Mouse (Mus musculus): ENCODE results near the gene Gm29797. TPM values are rescaled to one million over a fixed set of nuclear protein-coding genes. Genes with fewer than 3 reads are reported as not detected.

The Gm29797 gene
- polyA plus RNA-seq, 1 experiment from 2014 or later, result 0.68 TPM

DNA sequence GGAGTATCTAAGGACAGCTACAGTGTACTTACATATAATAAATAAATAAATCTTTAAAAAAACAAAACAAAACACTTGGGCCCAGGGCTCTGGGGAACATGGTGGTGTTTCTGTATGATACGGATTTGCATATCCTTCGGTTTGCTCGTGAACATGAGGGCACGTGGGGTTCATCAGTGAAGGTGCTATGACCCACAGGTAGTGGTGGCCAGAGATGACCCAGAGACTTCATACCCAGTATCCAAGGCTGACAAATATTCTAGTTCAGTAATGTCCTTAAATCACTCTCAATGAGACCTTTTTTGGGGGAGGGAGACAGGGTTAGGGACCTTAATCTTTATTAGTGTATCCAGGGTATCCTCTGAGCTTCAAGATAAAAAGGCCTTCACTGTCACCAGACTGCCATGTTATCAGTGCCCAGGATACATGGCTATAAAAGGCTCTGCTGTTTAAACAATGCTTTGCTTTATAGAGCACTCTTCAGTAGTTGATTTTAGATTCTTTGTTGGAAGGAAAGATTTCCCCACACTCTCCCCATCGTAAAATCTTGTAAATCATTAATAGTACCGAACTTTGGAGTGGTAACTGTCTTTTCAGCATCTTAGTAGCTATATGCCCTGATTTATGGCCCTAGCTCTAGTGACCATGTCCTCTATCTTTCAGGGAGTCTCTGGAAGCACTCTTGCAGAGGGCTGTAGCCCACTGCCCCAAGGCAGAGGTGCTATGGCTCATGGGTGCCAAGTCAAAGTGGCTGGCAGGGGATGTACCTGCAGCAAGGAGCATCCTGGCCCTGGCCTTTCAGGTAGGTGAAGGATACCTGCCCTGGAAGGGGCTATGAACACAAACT, 10.0 kb upstream of the Gm29797 start:
- no peak overlapping the region for H3K4me2 ChIP-seq (ENCODE audit: low read depth, severe bottlenecking)
- 0 out of 2 replicates have a peak, but pooled peaks cover 5% of the 10 kb centered on the region for H3K4me1 ChIP-seq (ENCODE audit: control insufficient read depth, insufficient read depth, low read length)
- WGBS, result 82% methylated on average over 6 of the region's 6 CpGs
- ATAC-seq (ENCODE audit: insufficient number of reproducible peaks, low FRiP score, low TSS enrichment, low read depth) (no peak), DNase-seq (ENCODE audit: low spot score) (no peak)
- no peaks in the 10 kb centered on the region for H3K27me3 ChIP-seq (ENCODE audit: control insufficient read depth, insufficient read depth, low read length)
- no peak overlapping the region for H3K9ac ChIP-seq (ENCODE audit: low read length)
- no peak overlapping the region for H3K4me3 ChIP-seq (ENCODE audit: low read depth, low read length)
- H3K9me3 ChIP-seq (ENCODE audit: control insufficient read depth, low read length), result no peaks in the 10 kb centered on the region
- H3K36me3 ChIP-seq (ENCODE audit: control insufficient read depth, insufficient read depth, low read length), result peaks cover 16% of the 10 kb centered on the region
- H3K27ac ChIP-seq (replicated peaks; ENCODE audit: low read depth, low read length), result no peak overlapping the region; the same call in 1 of the 2 replicates

DNA sequence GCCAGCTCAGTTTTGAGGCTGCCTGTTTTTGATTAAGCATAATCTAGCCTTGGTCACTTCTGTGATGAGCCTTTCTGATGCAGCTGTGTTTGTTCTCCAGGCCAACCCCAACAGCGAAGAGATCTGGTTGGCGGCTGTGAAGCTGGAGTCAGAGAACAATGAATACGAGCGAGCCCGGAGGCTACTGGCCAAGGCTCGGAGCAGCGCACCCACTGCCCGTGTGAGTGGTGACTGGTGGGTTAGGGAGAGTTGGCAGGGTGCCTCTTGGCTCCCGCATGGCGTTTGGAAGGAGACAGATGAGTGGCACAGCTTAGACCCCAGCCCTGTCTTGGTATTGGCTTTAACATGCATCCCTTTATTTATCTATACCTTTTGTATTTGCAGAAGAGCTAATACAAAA, 7.9 kb upstream of the Gm29797 start:
- WGBS, result 94% methylated on average over 10 of the region's 10 CpGs

DNA sequence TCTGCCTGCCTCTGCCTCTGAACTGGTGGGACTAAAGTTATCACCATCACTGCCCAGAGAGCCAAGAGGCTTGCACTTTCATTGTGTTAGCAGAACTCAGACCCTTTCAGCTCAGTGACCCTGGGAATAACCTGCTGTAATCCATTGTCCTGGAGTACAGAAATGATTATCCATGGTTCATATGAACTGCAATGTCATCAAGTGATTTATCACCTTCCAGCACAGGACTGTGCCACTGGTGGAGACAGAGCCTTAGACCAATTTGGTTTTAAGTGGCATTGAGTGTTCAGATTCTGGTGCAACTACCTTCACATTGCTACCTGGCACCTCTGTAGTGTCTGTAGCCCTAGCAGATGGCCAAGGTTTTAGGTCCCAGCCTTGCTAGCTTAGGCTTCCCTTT, 3.8 kb upstream of the Gm29797 start:
- Histone ChIP-seq H3K4me2 (ENCODE audit: low read depth, severe bottlenecking) (no peak overlapping the region), H3K27me3 (ENCODE audit: control insufficient read depth, insufficient read depth, low read length) (no peaks in the 10 kb centered on the region), H3K4me3 (ENCODE audit: low read depth, low read length) (no peak overlapping the region), H3K9ac (ENCODE audit: low read length) (no peak overlapping the region), H3K27ac (replicated peaks; ENCODE audit: low read depth, low read length) (no peak overlapping the region), H3K9me3 (ENCODE audit: control insufficient read depth, low read length) (no peaks in the 10 kb centered on the region), H3K36me3 (ENCODE audit: control insufficient read depth, insufficient read depth, low read length) (peaks cover 25% of the 10 kb centered on the region), H3K4me1 (ENCODE audit: control insufficient read depth, insufficient read depth, low read length) (no peaks in the 10 kb centered on the region)
- DNase-seq (ENCODE audit: low spot score) (no peak), ATAC-seq (ENCODE audit: insufficient number of reproducible peaks, low FRiP score, low TSS enrichment, low read depth) (no peak)

More for the DNA sequence above, 7.9 kb upstream of the Gm29797 start:
- H3K4me3 ChIP-seq (ENCODE audit: low read depth, low read length), result no peak overlapping the region
- no peak overlapping the region for H3K4me2 ChIP-seq (ENCODE audit: low read depth, severe bottlenecking)
- peaks cover 19% of the 10 kb centered on the region for H3K36me3 ChIP-seq (ENCODE audit: control insufficient read depth, insufficient read depth, low read length)
- H3K9me3 ChIP-seq (ENCODE audit: control insufficient read depth, low read length), result no peaks in the 10 kb centered on the region
- 0 out of 2 replicates have a peak, but pooled peaks cover 5% of the 10 kb centered on the region for H3K4me1 ChIP-seq (ENCODE audit: control insufficient read depth, insufficient read depth, low read length)
- no peak for ATAC-seq (ENCODE audit: insufficient number of reproducible peaks, low FRiP score, low TSS enrichment, low read depth)
- H3K27me3 ChIP-seq (ENCODE audit: control insufficient read depth, insufficient read depth, low read length), result no peaks in the 10 kb centered on the region
- DNase-seq (ENCODE audit: low spot score), result no peak
- H3K9ac ChIP-seq (ENCODE audit: low read length), result no peak overlapping the region
- H3K27ac ChIP-seq (replicated peaks; ENCODE audit: low read depth, low read length), result no peak overlapping the region

DNA sequence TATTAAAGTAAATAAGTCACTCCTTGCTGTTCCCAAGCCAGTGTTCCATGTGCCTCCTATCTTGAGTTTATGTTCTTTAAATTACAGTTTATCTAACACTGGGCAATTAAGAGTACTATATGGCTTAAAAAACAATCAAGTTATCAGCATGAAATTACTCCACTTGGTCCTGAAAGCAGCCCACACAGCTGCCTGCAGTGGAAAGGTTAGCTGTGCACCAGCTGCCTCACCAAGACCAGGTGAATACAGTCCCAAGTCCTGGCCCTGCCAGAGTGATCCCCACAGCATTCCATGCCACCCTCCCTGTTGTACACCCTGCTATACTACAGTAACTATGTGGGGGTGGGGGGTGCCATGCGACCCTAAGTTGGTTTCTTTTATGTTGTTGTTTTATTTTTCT, 3.3 kb upstream of the Gm29797 start:
- ATAC-seq (ENCODE audit: insufficient number of reproducible peaks, low FRiP score, low TSS enrichment, low read depth), result no peak

DNA sequence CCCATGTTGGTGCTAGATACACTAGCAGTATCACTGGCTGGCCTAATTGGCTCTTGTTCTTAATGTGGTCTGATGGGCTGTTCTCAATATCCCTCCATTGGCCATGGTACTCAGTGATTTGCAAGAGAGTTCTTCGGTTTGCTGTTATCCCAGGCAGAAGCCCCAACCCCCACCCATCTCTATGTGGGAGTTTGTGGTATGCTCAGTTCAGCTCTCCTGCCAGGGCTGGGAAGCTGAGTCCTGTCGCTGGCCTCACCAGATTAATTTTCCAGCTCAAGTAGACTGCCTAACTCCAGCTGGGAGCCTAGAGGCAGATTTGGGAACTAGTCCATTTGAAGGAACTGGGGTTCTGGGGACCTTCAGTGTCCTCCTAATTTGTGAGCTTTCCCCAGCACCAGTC, 607 bp downstream of the Gm29797 start:
- Histone ChIP-seq H3K9ac (ENCODE audit: low read length) (no peak overlapping the region), H3K4me3 (ENCODE audit: low read depth, low read length) (no peak overlapping the region), H3K27me3 (ENCODE audit: control insufficient read depth, insufficient read depth, low read length) (no peaks in the 10 kb centered on the region), H3K4me2 (ENCODE audit: low read depth, severe bottlenecking) (no peak overlapping the region), H3K36me3 (ENCODE audit: control insufficient read depth, insufficient read depth, low read length) (peaks cover 8% of the 10 kb centered on the region), H3K9me3 (ENCODE audit: control insufficient read depth, low read length) (no peaks in the 10 kb centered on the region), H3K4me1 (ENCODE audit: control insufficient read depth, insufficient read depth, low read length) (peaks cover 10% of the 10 kb centered on the region; the same call in 1 of the 2 replicates), H3K27ac (replicated peaks; ENCODE audit: low read depth, low read length) (no peak overlapping the region)
- DNase-seq (ENCODE audit: low spot score), result no peak
- WGBS, result 64% methylated on average over 2 of the region's 2 CpGs
- no peak for ATAC-seq (ENCODE audit: insufficient number of reproducible peaks, low FRiP score, low TSS enrichment, low read depth)

More for the DNA sequence above, 3.3 kb upstream of the Gm29797 start:
- H3K4me2 ChIP-seq (ENCODE audit: low read depth, severe bottlenecking), result no peak overlapping the region
- 85% methylated on average over 1 of the region's 1 CpGs for WGBS
- H3K4me1 ChIP-seq (ENCODE audit: control insufficient read depth, insufficient read depth, low read length), result no peaks in the 10 kb centered on the region
- peaks cover 23% of the 10 kb centered on the region for H3K36me3 ChIP-seq (ENCODE audit: control insufficient read depth, insufficient read depth, low read length)
- no peaks in the 10 kb centered on the region for H3K27me3 ChIP-seq (ENCODE audit: control insufficient read depth, insufficient read depth, low read length)
- H3K9me3 ChIP-seq (ENCODE audit: control insufficient read depth, low read length), result no peaks in the 10 kb centered on the region
- no peak overlapping the region for H3K27ac ChIP-seq (replicated peaks; ENCODE audit: low read depth, low read length)
- H3K9ac ChIP-seq (ENCODE audit: low read length), result no peak overlapping the region
- H3K4me3 ChIP-seq (ENCODE audit: low read depth, low read length), result no peak overlapping the region
- DNase-seq (ENCODE audit: low spot score), result no peak

DNA sequence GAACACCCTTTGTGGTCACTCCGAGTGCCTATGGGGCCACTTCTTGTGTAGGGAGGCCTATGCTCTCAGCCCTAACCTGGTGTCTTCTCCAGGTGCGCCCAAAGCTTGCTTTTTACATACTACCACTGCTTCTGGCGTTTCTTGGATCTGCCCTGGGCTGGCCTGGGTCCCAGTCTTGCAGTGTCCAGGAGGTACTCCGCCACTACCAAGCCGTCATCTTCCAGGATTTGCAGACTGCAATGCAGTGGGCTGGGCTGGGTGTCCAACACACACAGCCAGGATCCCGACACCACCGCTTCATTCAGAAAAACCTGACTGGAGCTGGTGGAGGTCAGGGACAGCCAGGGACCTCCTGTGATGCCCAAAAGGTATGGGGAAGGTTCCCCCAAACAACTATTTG, 1.7 kb downstream of the Gm29797 start:
- Histone ChIP-seq H3K4me1 (ENCODE audit: control insufficient read depth, insufficient read depth, low read length) (peaks cover 17% of the 10 kb centered on the region), H3K27ac (replicated peaks; ENCODE audit: low read depth, low read length) (no peak overlapping the region), H3K9me3 (ENCODE audit: control insufficient read depth, low read length) (no peaks in the 10 kb centered on the region), H3K36me3 (ENCODE audit: control insufficient read depth, insufficient read depth, low read length) (peaks cover 8% of the 10 kb centered on the region), H3K27me3 (ENCODE audit: control insufficient read depth, insufficient read depth, low read length) (no peaks in the 10 kb centered on the region), H3K9ac (ENCODE audit: low read length) (no peak overlapping the region), H3K4me2 (ENCODE audit: low read depth, severe bottlenecking) (no peak overlapping the region), H3K4me3 (ENCODE audit: low read depth, low read length) (no peak overlapping the region)
- 89% methylated on average over 7 of the region's 7 CpGs for WGBS
- DNase-seq (ENCODE audit: low spot score) (no peak), ATAC-seq (ENCODE audit: insufficient number of reproducible peaks, low FRiP score, low TSS enrichment, low read depth) (no peak)

DNA sequence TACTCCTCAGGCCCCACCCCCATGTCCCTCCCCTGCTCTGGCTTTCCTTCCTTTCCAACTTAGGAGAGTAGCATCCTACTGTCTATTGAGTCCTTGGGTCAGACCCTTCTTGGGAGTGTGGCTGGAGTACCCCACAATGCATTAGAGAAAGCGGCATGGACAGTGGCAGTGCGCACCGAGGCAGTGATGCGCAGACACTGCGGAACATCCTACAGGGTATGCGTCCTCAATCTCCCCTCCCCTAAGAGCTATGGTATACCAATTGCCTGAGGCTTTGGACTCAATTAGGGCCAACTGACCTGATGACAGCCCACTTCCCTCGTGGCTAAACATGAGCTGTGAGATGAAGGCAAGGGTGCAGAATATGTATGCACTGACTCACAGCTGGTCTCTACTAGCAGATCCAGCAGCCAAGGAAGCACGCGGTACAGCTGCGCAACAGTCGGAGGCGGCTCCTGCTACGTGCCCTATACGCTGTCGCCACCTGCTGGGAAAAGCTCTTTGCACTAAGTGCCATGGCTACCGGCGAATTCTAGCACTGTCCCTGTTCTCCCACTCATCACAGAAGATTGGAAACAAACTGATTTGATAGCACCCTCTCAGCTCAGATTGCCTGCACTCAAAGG, 2.2 kb downstream of the Gm29797 start:
- no peak overlapping the region for H3K27ac ChIP-seq (replicated peaks; ENCODE audit: low read depth, low read length)
- WGBS, result 37% methylated on average over 17 of the region's 17 CpGs
- peak; percentile 54 for DNase-seq (ENCODE audit: low spot score)
- peaks cover 17% of the 10 kb centered on the region for H3K4me1 ChIP-seq (ENCODE audit: control insufficient read depth, insufficient read depth, low read length)
- no peak overlapping the region for H3K9ac ChIP-seq (ENCODE audit: low read length)
- H3K4me2 ChIP-seq (ENCODE audit: low read depth, severe bottlenecking), result no peak overlapping the region
- ATAC-seq (ENCODE audit: insufficient number of reproducible peaks, low FRiP score, low TSS enrichment, low read depth), result no peak
- H3K9me3 ChIP-seq (ENCODE audit: control insufficient read depth, low read length), result no peaks in the 10 kb centered on the region
- no peak overlapping the region for H3K4me3 ChIP-seq (ENCODE audit: low read depth, low read length)
- H3K27me3 ChIP-seq (ENCODE audit: control insufficient read depth, insufficient read depth, low read length), result no peaks in the 10 kb centered on the region
- H3K36me3 ChIP-seq (ENCODE audit: control insufficient read depth, insufficient read depth, low read length), result peaks cover 8% of the 10 kb centered on the region

DNA sequence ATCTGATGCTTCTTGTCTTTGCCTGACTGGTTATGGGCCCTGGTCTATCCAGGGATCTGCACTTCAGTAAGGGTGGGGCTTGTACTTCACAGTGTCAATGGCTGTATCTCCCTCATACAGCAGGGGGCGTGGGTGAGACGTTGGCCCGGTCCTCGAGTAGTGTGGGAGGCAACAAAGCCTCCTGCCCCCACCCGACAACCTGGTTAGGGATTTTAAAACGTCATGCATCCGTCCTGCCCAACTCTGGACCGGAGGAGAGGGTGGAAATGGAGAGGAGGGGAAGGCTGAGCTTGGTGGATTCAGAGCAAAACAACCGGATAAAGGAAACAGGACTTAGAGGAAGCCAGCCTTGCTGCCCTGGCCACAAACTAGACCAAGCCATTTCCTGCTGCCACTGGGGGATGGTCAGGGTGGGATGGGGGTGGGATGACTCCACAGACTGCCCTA, 2.8 kb downstream of the Gm29797 start:
- H3K36me3 ChIP-seq (ENCODE audit: control insufficient read depth, insufficient read depth, low read length), result peaks cover 8% of the 10 kb centered on the region
- H3K4me3 ChIP-seq (ENCODE audit: low read depth, low read length), result no peak overlapping the region
- ATAC-seq (ENCODE audit: insufficient number of reproducible peaks, low FRiP score, low TSS enrichment, low read depth), result no peak
- no peak overlapping the region; the same call in 1 of the 2 replicates for H3K4me2 ChIP-seq (ENCODE audit: low read depth, severe bottlenecking)
- no peaks in the 10 kb centered on the region for H3K9me3 ChIP-seq (ENCODE audit: control insufficient read depth, low read length)
- no peaks in the 10 kb centered on the region for H3K27me3 ChIP-seq (ENCODE audit: control insufficient read depth, insufficient read depth, low read length)
- no peak overlapping the region for H3K27ac ChIP-seq (replicated peaks; ENCODE audit: low read depth, low read length)
- 10% methylated on average over 9 of the region's 9 CpGs for WGBS
- peak; percentile 81 for DNase-seq (ENCODE audit: low spot score)
- peaks cover 17% of the 10 kb centered on the region for H3K4me1 ChIP-seq (ENCODE audit: control insufficient read depth, insufficient read depth, low read length)
- no peak overlapping the region for H3K9ac ChIP-seq (ENCODE audit: low read length)
